Mouse (Mus musculus) megakaryocyte-erythroid progenitor cell, adult 5-6 weeks (primary cell): Measurements from ENCODE around the gene Ubtd1. TPM values are rescaled to one million over a fixed set of nuclear protein-coding genes. Genes with fewer than 3 reads are reported as not detected.

Source experiments
- total RNA-seq, 2 experiments: library from RNA; stranded (forward) in 1 of 2; stranded (reverse) in 1 of 2; fragments of 200-1000, 215-1000 nt in 1 of 2; fragments of >200 nt in 1 of 2; fragmentation: Nextera tagmentation in 1 of 2; gene quantifications; 2 replicates each; pipeline ENCODE4 v1.2.3; 2014 to 2017

Ubtd1 gene
- total RNA-seq, 2 experiments from 2014 or later, result 4.8 TPM; not detected in 1

Other genes starting within 250 kb of the Ubtd1 start
- 0.50 TPM in 1 of 2 replicates, not detected in the other for gene Slit1, start 238.1 kb upstream of the Ubtd1 start, total RNA-seq (2014; fragmentation: Nextera tagmentation)
- not detected in 2 replicates for gene Slit1, start 238.1 kb upstream of the Ubtd1 start, total RNA-seq (2017)
- gene Arhgap19, start 179.7 kb upstream of the Ubtd1 start, total RNA-seq (2014; fragmentation: Nextera tagmentation), result 41.0 and 44.7 TPM in 2 replicates
- gene Arhgap19, start 179.7 kb upstream of the Ubtd1 start, total RNA-seq (2017), result 34.1 and 40.5 TPM in 2 replicates
- 18.1 and 25.6 TPM in 2 replicates for gene Frat1, start 151.8 kb upstream of the Ubtd1 start, total RNA-seq (2014; fragmentation: Nextera tagmentation)
- 17.7 and 32.4 TPM in 2 replicates for gene Frat1, start 151.8 kb upstream of the Ubtd1 start, total RNA-seq (2017)
- gene Frat2, start 133.6 kb upstream of the Ubtd1 start, total RNA-seq (2014; fragmentation: Nextera tagmentation), result 30.5 and 32.9 TPM in 2 replicates
- 55.8 and 63.7 TPM in 2 replicates for gene Frat2, start 133.6 kb upstream of the Ubtd1 start, total RNA-seq (2017)
- gene Rrp12, start 85.6 kb upstream of the Ubtd1 start, total RNA-seq (2014; fragmentation: Nextera tagmentation), result 21.0 and 31.4 TPM in 2 replicates
- gene Rrp12, start 85.6 kb upstream of the Ubtd1 start, total RNA-seq (2017), result 26.5 and 36.0 TPM in 2 replicates
- gene Pgam1, start 69.8 kb upstream of the Ubtd1 start, total RNA-seq (2014; fragmentation: Nextera tagmentation), result 27.0 and 67.3 TPM in 2 replicates
- gene Pgam1, start 69.8 kb upstream of the Ubtd1 start, total RNA-seq (2017), result 30.1 and 34.7 TPM in 2 replicates
- gene Exosc1, start 48.3 kb upstream of the Ubtd1 start, total RNA-seq (2014; fragmentation: Nextera tagmentation), result 66.2 and 86.7 TPM in 2 replicates
- gene Exosc1, start 48.3 kb upstream of the Ubtd1 start, total RNA-seq (2017), result 72.9 and 81.2 TPM in 2 replicates
- 36.8 and 46.8 TPM in 2 replicates for gene Zdhhc16, start 48.3 kb upstream of the Ubtd1 start, total RNA-seq (2014; fragmentation: Nextera tagmentation)
- 22.1 and 26.2 TPM in 2 replicates for gene Zdhhc16, start 48.3 kb upstream of the Ubtd1 start, total RNA-seq (2017)
- gene Mms19, start 606 bp upstream of the Ubtd1 start, total RNA-seq (2014; fragmentation: Nextera tagmentation), result 25.6 and 39.6 TPM in 2 replicates
- gene Mms19, start 606 bp upstream of the Ubtd1 start, total RNA-seq (2017), result 15.5 and 17.7 TPM in 2 replicates
- gene Ankrd2, start 54.2 kb downstream of the Ubtd1 start, total RNA-seq (2014; fragmentation: Nextera tagmentation), result not detected in 2 replicates
- not detected in 2 replicates for gene Ankrd2, start 54.2 kb downstream of the Ubtd1 start, total RNA-seq (2017)
- not detected in 2 replicates for gene Hoga1, start 63.8 kb downstream of the Ubtd1 start, total RNA-seq (2014; fragmentation: Nextera tagmentation)
- gene Hoga1, start 63.8 kb downstream of the Ubtd1 start, total RNA-seq (2017), result not detected in 2 replicates
- gene 4933411K16Rik, start 70.5 kb downstream of the Ubtd1 start, total RNA-seq (2014; fragmentation: Nextera tagmentation), result not detected in 2 replicates
- gene 4933411K16Rik, start 70.5 kb downstream of the Ubtd1 start, total RNA-seq (2017), result not detected in 2 replicates
- gene Morn4, start 104.6 kb downstream of the Ubtd1 start, total RNA-seq (2014; fragmentation: Nextera tagmentation), result 2.1 TPM in 1 of 2 replicates, not detected in the other
- gene Morn4, start 104.6 kb downstream of the Ubtd1 start, total RNA-seq (2017), result 0.53 and 0.85 TPM in 2 replicates
- gene Pi4k2a, start 108.7 kb downstream of the Ubtd1 start, total RNA-seq (2014; fragmentation: Nextera tagmentation), result 8.9 and 13.5 TPM in 2 replicates
- 4.6 and 5.2 TPM in 2 replicates for gene Pi4k2a, start 108.7 kb downstream of the Ubtd1 start, total RNA-seq (2017)
- gene Avpi1, start 147.3 kb downstream of the Ubtd1 start, total RNA-seq (2014; fragmentation: Nextera tagmentation), result 2.2 and 6.1 TPM in 2 replicates
- 4.6 TPM in 1 of 2 replicates, not detected in the other for gene Avpi1, start 147.3 kb downstream of the Ubtd1 start, total RNA-seq (2017)
- gene Marveld1, start 165.6 kb downstream of the Ubtd1 start, total RNA-seq (2014; fragmentation: Nextera tagmentation), result 3.3 and 6.1 TPM in 2 replicates
- gene Marveld1, start 165.6 kb downstream of the Ubtd1 start, total RNA-seq (2017), result 4.5 and 5.8 TPM in 2 replicates
- 19.4 and 30.4 TPM in 2 replicates for gene Zfyve27, start 182.2 kb downstream of the Ubtd1 start, total RNA-seq (2014; fragmentation: Nextera tagmentation)
- 10.7 and 13.4 TPM in 2 replicates for gene Zfyve27, start 182.2 kb downstream of the Ubtd1 start, total RNA-seq (2017)
- gene Sfrp5, start 220.5 kb downstream of the Ubtd1 start, total RNA-seq (2014; fragmentation: Nextera tagmentation), result not detected in 2 replicates
- gene Sfrp5, start 220.5 kb downstream of the Ubtd1 start, total RNA-seq (2017), result not detected in 2 replicates